Mouse (Mus musculus): ENCODE results near the gene Ptprt.
"Not testable (repeated sequence)": the region's sequence is repeated elsewhere in the genome, so short reads cannot be mapped to it uniquely, and the experiment has no call there.

Ptprt gene

GRCm38 (mm10) chr2:162217896-162218295 lies 443.1 kb downstream of the Ptprt start:
- DNase-seq (ENCODE audit: low read depth, low spot score) = no peak

GRCm38 (mm10) chr2:162212397-162212796 lies 448.6 kb downstream of the Ptprt start:
- DNase-seq (ENCODE audit: low read depth, low spot score) = no peak

GRCm38 (mm10) chr2:162210564-162210963 lies 450.4 kb downstream of the Ptprt start:
- no peak for DNase-seq (ENCODE audit: low read depth, low spot score)

- no peak for DNase-seq (ENCODE audit: low read depth, low spot score)
These were observed 463.6 kb downstream of the Ptprt start for GRCm38 (mm10) chr2:162197316-162197715.

GRCm38 (mm10) chr2:162182621-162183475 lies 478.1 kb downstream of the Ptprt start:
- DNase-seq (ENCODE audit: low read depth, low spot score) = no peak

GRCm38 (mm10) chr2:162181826-162182225 lies 479.1 kb downstream of the Ptprt start:
- DNase-seq (ENCODE audit: low read depth, low spot score) = no peak

- DNase-seq (ENCODE audit: low read depth, low spot score) = no peak
These were observed 488.4 kb downstream of the Ptprt start for GRCm38 (mm10) chr2:162172529-162172928.

GRCm38 (mm10) chr2:162141845-162142411 lies 519.0 kb downstream of the Ptprt start:
- DNase-seq (ENCODE audit: low read depth, low spot score) = no peak

GRCm38 (mm10) chr2:162136176-162136575 lies 524.8 kb downstream of the Ptprt start:
- not testable (repeated sequence) for DNase-seq (ENCODE audit: low read depth, low spot score)

- DNase-seq (ENCODE audit: low read depth, low spot score) = no peak
These were observed 529.2 kb downstream of the Ptprt start for GRCm38 (mm10) chr2:162131607-162132304.

- no peak for DNase-seq (ENCODE audit: low read depth, low spot score)
These were observed 531.1 kb downstream of the Ptprt start for GRCm38 (mm10) chr2:162129896-162130295.

GRCm38 (mm10) chr2:162118041-162118440 lies 542.9 kb downstream of the Ptprt start:
- no peak for DNase-seq (ENCODE audit: low read depth, low spot score)

GRCm38 (mm10) chr2:162082391-162082790 lies 578.6 kb downstream of the Ptprt start:
- DNase-seq (ENCODE audit: low read depth, low spot score) = no peak

GRCm38 (mm10) chr2:162080717-162081398 lies 580.1 kb downstream of the Ptprt start:
- no peak for DNase-seq (ENCODE audit: low read depth, low spot score)

GRCm38 (mm10) chr2:162078571-162079280 lies 582.2 kb downstream of the Ptprt start:
- DNase-seq (ENCODE audit: low read depth, low spot score) = no peak

GRCm38 (mm10) chr2:162052816-162053215 lies 608.1 kb downstream of the Ptprt start:
- no peak for DNase-seq (ENCODE audit: low read depth, low spot score)

GRCm38 (mm10) chr2:162050198-162050597 lies 610.7 kb downstream of the Ptprt start:
- no peak for DNase-seq (ENCODE audit: low read depth, low spot score)

GRCm38 (mm10) chr2:162035615-162036014 lies 625.3 kb downstream of the Ptprt start:
- no peak for DNase-seq (ENCODE audit: low read depth, low spot score)

GRCm38 (mm10) chr2:162031636-162032035 lies 629.3 kb downstream of the Ptprt start:
- DNase-seq (ENCODE audit: low read depth, low spot score) = peak; percentile 63

- no peak for DNase-seq (ENCODE audit: low read depth, low spot score)
These were observed 659.9 kb downstream of the Ptprt start for GRCm38 (mm10) chr2:162001016-162001415.

- no peak for DNase-seq (ENCODE audit: low read depth, low spot score)
These were observed 678.6 kb downstream of the Ptprt start for GRCm38 (mm10) chr2:161982311-161982710.

Data from forelimb bud, embryonic 11.5 days (tissue).